Mouse (Mus musculus): ENCODE data around the gene Tspan32. TPM values are rescaled to one million over a fixed set of nuclear protein-coding genes. Genes with fewer than 3 reads are reported as not detected.

Tspan32 gene
- polyA plus RNA-seq, 2 experiments from 2014 or later: 419 to 490 TPM

- ATAC-seq: peak; percentile 30
Observed at GRCm38 (mm10) chr7:143007599-143008369, 2.9 kb downstream of the Tspan32 start.

DNA sequence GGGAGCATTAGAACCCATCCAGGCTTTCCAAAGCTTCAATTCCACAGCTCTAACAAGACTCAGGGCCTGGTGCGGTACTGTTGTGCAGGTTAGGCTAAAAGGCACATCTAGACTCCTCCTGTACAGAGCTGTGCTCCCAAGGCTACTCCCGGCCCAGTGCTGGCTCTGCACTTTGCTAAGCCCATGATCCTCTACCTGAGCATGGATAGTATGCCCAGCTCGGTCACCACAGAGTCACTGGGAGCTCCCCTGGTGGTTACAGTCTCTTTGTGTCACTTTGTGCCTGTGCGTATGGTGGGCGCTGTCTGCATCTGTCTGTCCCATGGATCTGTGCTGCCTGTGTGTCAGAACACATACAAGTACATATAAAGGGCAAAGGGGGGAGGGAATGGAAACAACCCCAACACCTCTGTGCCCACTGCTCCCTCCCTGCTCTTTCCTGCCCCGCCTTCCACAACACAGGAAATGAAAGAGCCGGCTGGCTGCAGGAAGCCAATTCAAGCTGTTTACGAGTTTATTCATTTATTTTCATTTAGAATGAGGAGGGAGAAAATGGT is 3.6 kb downstream of the Tspan32 start:
- ATAC-seq: peak; percentile 61

DNA sequence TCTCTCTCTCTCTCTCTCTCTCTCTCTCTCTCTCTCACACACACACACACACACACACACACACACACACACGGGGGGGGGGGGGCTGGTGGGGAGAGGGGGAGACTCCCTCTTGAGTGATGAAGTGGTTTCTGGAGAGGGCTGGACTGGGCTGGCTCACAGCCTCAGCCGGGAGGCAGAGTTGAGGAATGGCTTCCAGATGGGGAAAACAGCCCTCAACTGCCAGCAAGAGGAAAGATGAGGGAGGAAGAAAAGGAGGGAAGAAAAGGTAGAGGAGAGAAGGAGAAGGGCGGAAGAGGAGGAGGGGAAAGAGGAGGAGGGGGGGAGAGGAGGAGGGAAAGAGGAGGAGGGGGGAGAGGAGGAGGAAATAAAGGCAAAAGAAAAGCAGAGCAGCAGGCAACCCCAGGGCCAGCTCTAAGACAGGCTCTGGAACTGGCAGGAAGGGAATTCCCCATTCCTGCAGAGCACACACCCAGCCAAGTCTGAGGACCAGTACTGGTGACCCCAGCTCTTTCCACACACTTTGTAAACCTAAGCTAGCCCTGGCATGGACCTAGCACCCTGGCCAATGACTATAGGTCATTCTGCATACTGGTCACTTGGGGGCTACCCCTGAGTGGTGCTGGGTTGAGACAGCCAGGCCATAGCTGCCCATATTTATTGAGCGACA is 4.3 kb downstream of the Tspan32 start:
- ATAC-seq: no peak

DNA sequence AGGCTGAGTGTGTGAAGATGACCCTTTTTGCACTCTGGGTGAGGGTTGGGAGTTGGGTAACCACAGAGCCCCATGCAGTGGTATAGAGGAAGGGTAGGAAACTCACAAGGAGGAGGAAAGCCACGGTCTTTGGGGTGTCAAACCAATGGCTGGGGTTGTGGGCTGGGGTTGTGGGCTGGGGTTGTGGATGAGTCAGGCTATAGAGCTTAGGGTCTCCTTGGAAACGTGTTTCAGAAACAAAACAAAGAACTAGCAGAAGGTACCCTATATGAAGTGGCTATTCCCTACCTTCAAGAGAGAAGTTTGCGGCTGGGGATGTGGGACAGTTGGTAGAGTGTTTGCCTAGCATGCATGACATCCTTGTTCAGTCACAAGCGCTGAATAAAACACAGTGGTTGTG is 5.2 kb downstream of the Tspan32 start:
- no peak for ATAC-seq

- no peak for ATAC-seq
Observed at GRCm38 (mm10) chr7:143011226-143011625, 6.4 kb downstream of the Tspan32 start.

GRCm38 (mm10) chr7:143012230-143012875 is 7.5 kb downstream of the Tspan32 start:
- no peak for ATAC-seq

GRCm38 (mm10) chr7:143013420-143014178 is 8.8 kb downstream of the Tspan32 start:
- no peak for ATAC-seq

GRCm38 (mm10) chr7:143014862-143015659 is 10.2 kb downstream of the Tspan32 start:
- no peak for ATAC-seq

GRCm38 (mm10) chr7:143015755-143016423 is 11.0 kb downstream of the Tspan32 start:
- no peak for ATAC-seq

DNA sequence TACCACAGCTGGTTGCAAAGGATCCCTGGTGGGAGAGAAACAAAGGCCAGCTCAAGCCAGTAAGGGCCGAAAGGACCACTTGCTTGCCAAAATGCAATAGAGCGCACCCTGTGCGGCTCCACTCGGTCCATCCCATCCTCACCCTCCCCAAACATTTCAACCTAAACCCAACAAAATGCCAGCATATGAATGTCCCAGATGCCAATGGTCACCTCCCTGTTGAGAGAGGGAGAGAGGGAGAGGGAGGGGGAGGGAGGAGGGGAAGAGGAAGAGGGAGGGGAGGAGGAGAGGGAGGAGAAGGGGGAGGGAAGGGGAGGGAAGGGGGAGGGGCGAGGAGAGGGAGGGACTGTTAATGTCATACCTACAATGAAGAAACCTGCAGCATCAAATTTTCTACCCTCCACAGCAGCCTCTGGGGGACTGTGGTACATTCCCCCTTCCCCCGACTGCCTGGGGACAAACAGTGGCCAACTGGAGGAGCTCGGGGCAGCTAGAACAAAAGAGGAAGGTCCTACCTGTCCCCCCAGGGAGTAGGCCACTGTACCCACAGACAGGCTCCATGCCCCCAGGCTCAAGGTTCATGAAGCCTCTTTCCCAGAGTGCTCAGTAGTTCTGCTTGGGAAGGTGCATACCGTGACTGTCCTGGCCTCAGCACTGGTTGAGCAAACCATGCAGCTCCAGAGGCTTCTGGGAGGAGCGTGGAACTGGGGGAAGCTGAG is 11.7 kb downstream of the Tspan32 start:
- no peak for ATAC-seq

- ATAC-seq: no peak
Observed at GRCm38 (mm10) chr7:143017181-143017580, 12.3 kb downstream of the Tspan32 start.

GRCm38 (mm10) chr7:143020040-143020439 is 15.2 kb downstream of the Tspan32 start:
- no peak for ATAC-seq

DNA sequence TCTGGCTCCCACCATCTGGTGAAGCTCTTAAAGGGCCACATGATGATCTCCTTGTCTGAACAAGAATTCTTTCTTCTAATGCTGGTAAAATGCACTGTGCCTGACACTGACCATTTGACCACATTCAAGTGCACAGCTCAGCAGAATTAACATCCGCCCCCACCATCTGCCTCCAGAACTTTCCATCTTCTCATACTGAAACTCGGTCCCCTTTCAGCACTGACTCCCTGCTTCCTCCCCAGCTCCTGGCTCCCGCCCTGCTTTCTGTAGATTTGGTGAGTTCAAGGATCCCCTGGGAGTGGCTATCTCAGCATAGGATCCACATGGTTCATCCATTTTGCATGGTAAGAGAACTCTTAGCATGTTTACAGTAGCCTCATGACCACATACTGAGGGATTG is 15.9 kb downstream of the Tspan32 start:
- peak; percentile 3 for ATAC-seq

DNA sequence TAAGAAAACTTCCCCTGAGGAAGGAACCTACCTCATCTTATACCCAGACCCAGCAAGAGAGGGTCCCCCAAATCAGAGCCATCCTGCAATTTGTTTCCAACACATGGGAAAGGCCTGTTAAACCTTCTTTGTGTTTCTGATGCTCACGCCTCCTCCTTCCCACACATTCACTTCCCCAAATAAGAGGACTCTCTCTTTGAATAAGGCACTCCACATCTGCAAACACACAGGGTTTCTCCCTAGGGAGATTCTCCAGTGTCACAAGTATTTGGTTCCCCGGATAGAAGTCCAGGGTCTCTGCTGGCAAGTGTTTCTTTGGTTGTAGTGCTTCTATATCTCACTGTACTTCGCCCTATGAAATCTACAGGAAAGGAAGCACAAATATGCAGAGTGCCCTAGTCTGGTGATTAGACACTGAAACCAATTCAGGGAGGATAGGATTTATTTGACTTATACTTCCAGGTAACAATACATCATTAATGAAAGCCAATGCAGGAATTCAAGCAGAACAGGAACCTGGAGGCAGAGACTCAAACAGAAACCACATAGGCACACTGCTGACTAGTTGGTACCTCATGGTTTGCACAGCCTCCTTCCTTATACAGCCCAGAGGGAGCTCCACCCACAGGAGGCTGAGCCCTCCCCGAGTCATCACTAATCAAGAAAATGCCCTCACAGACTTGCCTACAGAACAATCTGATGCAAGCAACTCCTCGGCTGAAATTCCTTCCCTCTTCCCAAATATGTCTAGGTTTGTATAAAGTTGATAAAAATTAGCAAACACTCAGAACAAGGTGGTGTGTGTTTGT is 16.7 kb downstream of the Tspan32 start:
- ATAC-seq: peak; percentile 65

GRCm38 (mm10) chr7:143023499-143023898 is 18.7 kb downstream of the Tspan32 start:
- ATAC-seq: no peak

DNA sequence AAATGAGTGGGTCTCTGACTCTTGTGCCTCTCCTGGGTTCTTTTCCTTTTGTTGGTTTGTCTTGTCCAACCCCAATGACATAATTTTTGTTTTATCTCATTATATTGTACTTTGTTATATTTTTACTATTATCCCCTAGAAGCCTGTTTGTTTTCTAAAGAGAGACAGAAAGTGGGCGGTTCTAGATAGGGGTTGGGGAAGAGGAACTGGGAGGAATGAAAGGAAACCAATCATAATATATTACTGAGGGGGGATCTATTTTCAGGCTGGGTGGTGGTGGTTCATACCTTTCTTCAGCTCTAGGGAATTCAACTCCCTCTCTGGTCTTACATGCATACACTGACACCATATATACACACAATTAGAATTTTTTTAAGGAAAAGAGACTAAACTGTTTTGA is 19.4 kb downstream of the Tspan32 start:
- no peak for ATAC-seq

- ATAC-seq: no peak
Observed at GRCm38 (mm10) chr7:143025496-143025895, 20.6 kb downstream of the Tspan32 start.

DNA sequence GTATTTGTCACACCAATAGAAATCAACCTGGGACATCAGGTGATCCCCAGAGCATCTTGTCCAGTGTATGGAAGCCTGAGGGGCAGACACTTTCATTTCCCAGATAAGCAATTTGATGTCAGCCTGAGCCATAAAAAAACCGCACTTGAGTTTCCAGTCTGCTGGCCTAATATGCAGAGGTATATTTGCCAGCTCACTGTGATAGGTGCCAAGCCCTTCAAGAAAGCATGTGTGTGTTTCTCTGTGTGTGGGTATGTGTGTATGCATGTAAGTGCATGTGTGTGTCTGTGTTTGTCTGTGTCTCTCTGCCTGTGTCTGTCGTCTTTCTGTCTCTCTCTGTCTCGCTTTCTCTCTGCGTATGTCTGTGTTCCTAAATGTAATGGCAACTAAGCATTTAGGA is 22.4 kb downstream of the Tspan32 start:
- ATAC-seq: no peak

DNA sequence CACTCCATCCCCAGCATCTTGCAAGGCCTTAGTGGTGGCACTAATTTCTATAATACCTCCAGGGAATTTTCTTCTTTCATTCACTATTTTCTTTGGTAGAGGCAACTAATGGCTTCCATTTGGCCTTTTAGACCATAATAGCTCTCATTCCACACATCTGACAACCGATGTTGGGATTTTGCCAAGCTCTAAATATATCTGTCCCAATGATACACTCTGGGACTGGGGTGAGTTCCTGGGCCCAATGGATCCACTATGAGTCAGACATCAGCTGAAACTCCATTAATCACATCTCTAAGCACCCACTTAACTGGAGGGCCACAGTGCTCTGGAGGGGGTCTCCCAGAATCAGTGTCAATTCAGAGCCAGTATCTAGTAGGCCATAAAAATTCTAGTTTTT is 27.0 kb downstream of the Tspan32 start:
- ATAC-seq: no peak

DNA sequence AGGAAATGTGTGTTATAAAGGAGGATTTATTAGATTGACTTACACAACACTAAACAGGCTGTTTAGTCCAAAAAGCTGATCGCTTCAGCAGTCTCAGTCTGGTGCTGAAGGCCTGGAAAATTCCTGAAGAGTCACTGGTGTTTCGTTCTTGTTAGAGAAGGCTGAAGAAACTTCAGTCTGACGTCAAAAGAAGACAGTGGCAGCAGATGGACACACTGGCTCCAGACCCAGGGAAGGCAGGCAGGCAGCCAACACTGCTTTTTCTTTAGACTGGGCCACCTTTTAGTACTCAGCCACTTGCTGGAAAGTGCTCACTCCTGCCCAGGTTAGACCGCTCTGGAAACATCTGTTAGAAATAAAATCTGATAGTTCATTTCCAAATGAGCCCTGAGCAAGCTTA is 28.7 kb downstream of the Tspan32 start:
- ATAC-seq: no peak

Measured in activated CD4-positive, CD25-positive, alpha-beta regulatory T cell, adult 4 months (primary cell).